Mouse (Mus musculus) CH12.LX (cell line): ENCODE data around the gene 1700001C02Rik.
A peak's percentile ranks its signal among the peaks of the same experiment; 100 is the strongest.

ENCODE experiments used
- CTCF ChIP-seq, 2 experiments: IDR thresholded peaks in 1 of 2; conservative IDR thresholded peaks in 1 of 2; 2 replicates each; pipeline ENCODE4 v1.5.1; 2011 to 2012; ENCODE audit warnings: low read depth in 2 of 2, low read length in 2 of 2, improper control_type of control experiment in 1 of 2, inconsistent platforms in 1 of 2, mild to moderate bottlenecking in 1 of 2, moderate library complexity in 1 of 2
- E2F4 ChIP-seq: IDR thresholded peaks from 2 replicates; pipeline ENCODE4 v1.6.1; 2011; ENCODE audit warnings: low read depth, low read length, improper control_type of control experiment; ENCODE audit not compliant: insufficient replicate concordance
- ETS1 ChIP-seq: conservative IDR thresholded peaks from 2 replicates; pipeline ENCODE4 v1.6.1; 2012; ENCODE audit warnings: low read depth, mild to moderate bottlenecking, inconsistent platforms, low read length, improper control_type of control experiment, moderate library complexity
- MYC ChIP-seq: IDR thresholded peaks from 2 replicates; pipeline ENCODE4 v1.6.1; 2011; ENCODE audit warnings: low read depth, mild to moderate bottlenecking, improper control_type of control experiment, low read length
- NELFE ChIP-seq: IDR thresholded peaks from 2 replicates; pipeline ENCODE4 v1.6.1; 2011; ENCODE audit warnings: low read depth, low read length, improper control_type of control experiment
- POLR2A ChIP-seq: IDR thresholded peaks from 2 replicates; pipeline ENCODE4 v1.6.1; 2011; ENCODE audit warnings: low read depth, mild to moderate bottlenecking, improper control_type of control experiment, low read length
- POLR2AphosphoS2 ChIP-seq: IDR thresholded peaks from 2 replicates; pipeline ENCODE4 v1.6.1; 2011; ENCODE audit warnings: low read depth, low read length, improper control_type of control experiment
- RCOR1 ChIP-seq: conservative IDR thresholded peaks from 2 replicates; pipeline ENCODE4 v1.6.1; 2012; ENCODE audit warnings: low read depth, mild to moderate bottlenecking, inconsistent platforms, low read length, improper control_type of control experiment
- ZC3H11A ChIP-seq: IDR thresholded peaks from 2 replicates; pipeline ENCODE4 v1.6.1; 2012; ENCODE audit warnings: low read depth, mild to moderate bottlenecking, inconsistent platforms, low read length, improper control_type of control experiment
- ZMIZ1 ChIP-seq: IDR thresholded peaks from 2 replicates; pipeline ENCODE4 v1.6.1; 2012; ENCODE audit warnings: low read depth, mild to moderate bottlenecking, inconsistent platforms, low read length, improper control_type of control experiment
- ZNF384 ChIP-seq: IDR thresholded peaks from 2 replicates; pipeline ENCODE4 v1.6.1; 2012; ENCODE audit warnings: low read depth, low read length, improper control_type of control experiment, inconsistent platforms

DNA sequence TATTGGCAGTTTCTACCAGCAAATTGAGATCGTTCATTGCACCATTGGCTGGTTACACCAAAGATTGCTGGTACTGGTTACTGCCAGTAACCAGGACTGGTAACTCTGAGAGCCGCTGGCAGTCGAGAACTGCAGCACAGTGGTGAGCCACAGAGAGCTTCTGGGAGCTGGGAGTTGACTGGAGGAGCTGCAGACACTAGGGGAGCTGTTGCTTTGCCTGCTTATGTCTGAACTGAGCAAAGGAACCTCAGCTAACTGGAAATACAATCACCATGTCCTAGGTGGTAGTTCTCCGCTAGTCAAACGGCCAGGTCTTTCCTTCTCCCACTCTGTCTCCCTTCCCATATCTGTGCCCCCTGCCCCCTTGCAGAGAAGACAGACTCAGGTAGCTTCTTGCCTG is 23.7 kb upstream of the 1700001C02Rik start:
- TF ChIP-seq ETS1 (no peak), CTCF (conservative IDR thresholded peaks at IDR 0.05 in 1 of 2, IDR thresholded peaks at IDR 0.05 in 1 of 2; ENCODE audit: low read depth in 2 of 2, low read length in 2 of 2) (peak; percentile 9 to 68; a peak in 2 of 4 replicates), MYC (no peak), ZNF384 (no peak), E2F4 (no peak), NELFE (no peak), POLR2A (no peak), RCOR1 (no peak), ZMIZ1 (no peak), ZC3H11A (no peak), POLR2AphosphoS2 (no peak)
